Mouse (Mus musculus): Measurements from ENCODE around the gene Cd5l.
A peak's percentile ranks its signal among the peaks of the same experiment; 100 is the strongest.

Cd5l gene

GRCm38 (mm10) chr3:87381806-87382712 lies 24.4 kb downstream of the Cd5l start:
- H3K27me3 ChIP-seq (ENCODE audit: control insufficient read depth, insufficient read depth, low read length, poor library complexity, severe bottlenecking): no peaks in the 10 kb centered on the region
- peaks cover 23% of the 10 kb centered on the region for H3K36me3 ChIP-seq (ENCODE audit: control insufficient read depth, insufficient read depth, low read length, poor library complexity, severe bottlenecking)
- peak; percentile 56 for DNase-seq (ENCODE audit: low read depth, low spot score)

GRCm38 (mm10) chr3:87383308-87383707 lies 25.6 kb downstream of the Cd5l start:
- DNase-seq (ENCODE audit: low read depth, low spot score): no peak
- Histone ChIP-seq H3K27me3 (ENCODE audit: control insufficient read depth, insufficient read depth, low read length, poor library complexity, severe bottlenecking) (no peaks in the 10 kb centered on the region), H3K36me3 (ENCODE audit: control insufficient read depth, insufficient read depth, low read length, poor library complexity, severe bottlenecking) (peaks cover 32% of the 10 kb centered on the region)

GRCm38 (mm10) chr3:87385105-87385504 lies 27.4 kb downstream of the Cd5l start:
- H3K27me3 ChIP-seq (ENCODE audit: control insufficient read depth, insufficient read depth, low read length, poor library complexity, severe bottlenecking): no peaks in the 10 kb centered on the region
- DNase-seq (ENCODE audit: low read depth, low spot score): no peak
- peaks cover 41% of the 10 kb centered on the region for H3K36me3 ChIP-seq (ENCODE audit: control insufficient read depth, insufficient read depth, low read length, poor library complexity, severe bottlenecking)

- Histone ChIP-seq H3K27me3 (ENCODE audit: control insufficient read depth, insufficient read depth, low read length, poor library complexity, severe bottlenecking) (no peaks in the 10 kb centered on the region), H3K36me3 (ENCODE audit: control insufficient read depth, insufficient read depth, low read length, poor library complexity, severe bottlenecking) (peaks cover 26% of the 10 kb centered on the region)
- no peak for DNase-seq (ENCODE audit: low read depth, low spot score)
Observed at GRCm38 (mm10) chr3:87390935-87391334, 33.3 kb downstream of the Cd5l start.

GRCm38 (mm10) chr3:87398809-87399208 lies 41.1 kb downstream of the Cd5l start:
- peak; percentile 19 for DNase-seq (ENCODE audit: low read depth, low spot score)
- Histone ChIP-seq H3K36me3 (ENCODE audit: control insufficient read depth, insufficient read depth, low read length, poor library complexity, severe bottlenecking) (no peaks in the 10 kb centered on the region; the same call in 1 of the 2 replicates), H3K27me3 (ENCODE audit: control insufficient read depth, insufficient read depth, low read length, poor library complexity, severe bottlenecking) (no peaks in the 10 kb centered on the region)

- Histone ChIP-seq H3K27me3 (ENCODE audit: control insufficient read depth, insufficient read depth, low read length, poor library complexity, severe bottlenecking) (no peaks in the 10 kb centered on the region), H3K36me3 (ENCODE audit: control insufficient read depth, insufficient read depth, low read length, poor library complexity, severe bottlenecking) (no peaks in the 10 kb centered on the region; the same call in 1 of the 2 replicates)
- peak; percentile 70 for DNase-seq (ENCODE audit: low read depth, low spot score)
Observed at GRCm38 (mm10) chr3:87399906-87400305, 42.2 kb downstream of the Cd5l start.

- DNase-seq (ENCODE audit: low read depth, low spot score): peak; percentile 93
- no peaks in the 10 kb centered on the region for H3K27me3 ChIP-seq (ENCODE audit: control insufficient read depth, insufficient read depth, low read length, poor library complexity, severe bottlenecking)
- H3K36me3 ChIP-seq (ENCODE audit: control insufficient read depth, insufficient read depth, low read length, poor library complexity, severe bottlenecking): no peaks in the 10 kb centered on the region; the same call in 1 of the 2 replicates
Observed at GRCm38 (mm10) chr3:87401321-87401720, 43.6 kb downstream of the Cd5l start.

- Histone ChIP-seq H3K27me3 (ENCODE audit: control insufficient read depth, insufficient read depth, low read length, poor library complexity, severe bottlenecking) (no peaks in the 10 kb centered on the region), H3K36me3 (ENCODE audit: control insufficient read depth, insufficient read depth, low read length, poor library complexity, severe bottlenecking) (no peaks in the 10 kb centered on the region)
- peak; percentile 94 for DNase-seq (ENCODE audit: low read depth, low spot score)
Observed at GRCm38 (mm10) chr3:87408171-87408570, 50.5 kb downstream of the Cd5l start.

- Histone ChIP-seq H3K36me3 (ENCODE audit: control insufficient read depth, insufficient read depth, low read length, poor library complexity, severe bottlenecking) (no peaks in the 10 kb centered on the region), H3K27me3 (ENCODE audit: control insufficient read depth, insufficient read depth, low read length, poor library complexity, severe bottlenecking) (no peaks in the 10 kb centered on the region)
- DNase-seq (ENCODE audit: low read depth, low spot score): no peak
Observed at GRCm38 (mm10) chr3:87409196-87409935, 51.7 kb downstream of the Cd5l start.

GRCm38 (mm10) chr3:87410605-87411004 lies 52.9 kb downstream of the Cd5l start:
- H3K27me3 ChIP-seq (ENCODE audit: control insufficient read depth, insufficient read depth, low read length, poor library complexity, severe bottlenecking): no peaks in the 10 kb centered on the region
- no peaks in the 10 kb centered on the region for H3K36me3 ChIP-seq (ENCODE audit: control insufficient read depth, insufficient read depth, low read length, poor library complexity, severe bottlenecking)
- DNase-seq (ENCODE audit: low read depth, low spot score): no peak

GRCm38 (mm10) chr3:87411150-87411549 lies 53.5 kb downstream of the Cd5l start:
- no peaks in the 10 kb centered on the region for H3K36me3 ChIP-seq (ENCODE audit: control insufficient read depth, insufficient read depth, low read length, poor library complexity, severe bottlenecking)
- peak; percentile 86 for DNase-seq (ENCODE audit: low read depth, low spot score)
- no peaks in the 10 kb centered on the region for H3K27me3 ChIP-seq (ENCODE audit: control insufficient read depth, insufficient read depth, low read length, poor library complexity, severe bottlenecking)

GRCm38 (mm10) chr3:87420645-87421044 lies 63.0 kb downstream of the Cd5l start:
- H3K27me3 ChIP-seq (ENCODE audit: control insufficient read depth, insufficient read depth, low read length, poor library complexity, severe bottlenecking): no peaks in the 10 kb centered on the region
- H3K36me3 ChIP-seq (ENCODE audit: control insufficient read depth, insufficient read depth, low read length, poor library complexity, severe bottlenecking): no peaks in the 10 kb centered on the region; the same call in 1 of the 2 replicates
- DNase-seq (ENCODE audit: low read depth, low spot score): no peak

Measured in splenic B cell, adult 2 months (primary cell).